Mouse (Mus musculus): ENCODE measurements at regions not wholly inside any gene's neighbourhood (a gene's known extent, or its start where the extent isn't known, plus 50 kb on each side); places are given as distances from the start of the nearest gene placed in this dataset.
A peak's percentile ranks its signal among the peaks of the same experiment; 100 is the strongest.

- Histone ChIP-seq H3K9me3 (ENCODE audit: control insufficient read depth, low read length) (no peaks in the 10 kb centered on the region), H3K9ac (ENCODE audit: low read length) (no peak overlapping the region), H3K27ac (replicated peaks) (no peak overlapping the region), H3K4me1 (replicated peaks; ENCODE audit: control insufficient read depth, insufficient read depth) (no peaks in the 10 kb centered on the region), H3K4me2 (replicated peaks; ENCODE audit: low read depth) (no peak overlapping the region), H3K4me3 (ENCODE audit: low read depth, low read length) (no peak overlapping the region), H3K27me3 (ENCODE audit: control insufficient read depth, insufficient read depth, low read length) (no peaks in the 10 kb centered on the region), H3K36me3 (ENCODE audit: control insufficient read depth, insufficient read depth, low read length) (no peaks in the 10 kb centered on the region)
- WGBS, result 32% methylated on average over 8 of the region's 8 CpGs
- DNase-seq (ENCODE audit: low spot score) (peak; percentile 25), ATAC-seq (ENCODE audit: low FRiP score, low TSS enrichment) (peak; percentile 81)
- TF ChIP-seq EP300 (optimal IDR thresholded peaks at IDR 0.05) (no peak), CTCF (IDR thresholded peaks at IDR 0.05; ENCODE audit: low read depth) (no peak)
These were observed 64.8 kb upstream of the Myo10 start for GRCm38 (mm10) chr15:25557566-25557965.

- H3K9ac ChIP-seq (ENCODE audit: low read length), result no peak overlapping the region
- no peaks in the 10 kb centered on the region for H3K9me3 ChIP-seq (ENCODE audit: control insufficient read depth, low read length)
- no peak overlapping the region for H3K4me2 ChIP-seq (replicated peaks; ENCODE audit: low read depth)
- no peak overlapping the region for H3K27ac ChIP-seq (replicated peaks)
- ATAC-seq (ENCODE audit: low FRiP score, low TSS enrichment) (no peak), DNase-seq (ENCODE audit: low spot score) (no peak)
- no peaks in the 10 kb centered on the region for H3K27me3 ChIP-seq (ENCODE audit: control insufficient read depth, insufficient read depth, low read length)
- H3K36me3 ChIP-seq (ENCODE audit: control insufficient read depth, insufficient read depth, low read length), result no peaks in the 10 kb centered on the region
- H3K4me1 ChIP-seq (replicated peaks; ENCODE audit: control insufficient read depth, insufficient read depth), result no peaks in the 10 kb centered on the region
- TF ChIP-seq EP300 (optimal IDR thresholded peaks at IDR 0.05) (no peak), CTCF (IDR thresholded peaks at IDR 0.05; ENCODE audit: low read depth) (no peak)
- no peak overlapping the region for H3K4me3 ChIP-seq (ENCODE audit: low read depth, low read length)
- 70% methylated on average over 6 of the region's 7 CpGs for WGBS
These were observed 64.1 kb upstream of the Myo10 start for GRCm38 (mm10) chr15:25558240-25558639.

GRCm38 (mm10) chr15:25563641-25564040 lies 58.7 kb upstream of the Myo10 start:
- H3K36me3 ChIP-seq (ENCODE audit: control insufficient read depth, insufficient read depth, low read length), result no peaks in the 10 kb centered on the region
- no peak for DNase-seq (ENCODE audit: low spot score)
- H3K27me3 ChIP-seq (ENCODE audit: control insufficient read depth, insufficient read depth, low read length), result no peaks in the 10 kb centered on the region
- H3K27ac ChIP-seq (replicated peaks), result no peak overlapping the region
- H3K4me2 ChIP-seq (replicated peaks; ENCODE audit: low read depth), result no peak overlapping the region
- no peak overlapping the region for H3K9ac ChIP-seq (ENCODE audit: low read length)
- H3K4me1 ChIP-seq (replicated peaks; ENCODE audit: control insufficient read depth, insufficient read depth), result no peaks in the 10 kb centered on the region
- TF ChIP-seq EP300 (optimal IDR thresholded peaks at IDR 0.05), result no peak
- no peak for TF ChIP-seq CTCF (IDR thresholded peaks at IDR 0.05; ENCODE audit: low read depth)
- 64% methylated on average over 7 of the region's 7 CpGs for WGBS
- no peak for ATAC-seq (ENCODE audit: low FRiP score, low TSS enrichment)
- no peaks in the 10 kb centered on the region for H3K9me3 ChIP-seq (ENCODE audit: control insufficient read depth, low read length)
- H3K4me3 ChIP-seq (ENCODE audit: low read depth, low read length), result no peak overlapping the region

DNA sequence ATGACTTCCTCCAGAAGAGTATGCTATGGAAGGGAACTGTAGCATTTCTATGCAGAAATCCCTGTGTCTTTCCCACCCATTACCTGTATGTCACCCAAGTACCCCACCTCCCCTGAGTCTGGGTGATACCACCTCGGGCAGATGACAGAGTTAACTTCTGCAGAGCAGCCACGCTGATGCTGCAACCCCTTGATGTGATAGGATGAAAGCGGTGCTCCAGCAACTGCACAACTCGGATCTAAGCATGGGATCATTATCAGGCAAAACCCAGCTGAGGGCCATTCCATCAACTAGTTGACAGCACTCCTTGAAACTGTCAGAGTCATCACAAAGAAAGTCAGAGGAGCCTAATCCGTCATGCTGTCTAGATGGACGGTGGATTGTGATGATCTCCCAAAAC lies 49.8 kb upstream of the Myo10 start:
- Histone ChIP-seq H3K36me3 (ENCODE audit: control insufficient read depth, insufficient read depth, low read length) (no peaks in the 10 kb centered on the region), H3K4me1 (replicated peaks; ENCODE audit: control insufficient read depth, insufficient read depth) (no peaks in the 10 kb centered on the region), H3K27ac (replicated peaks) (no peak overlapping the region), H3K4me2 (replicated peaks; ENCODE audit: low read depth) (no peak overlapping the region), H3K9ac (ENCODE audit: low read length) (no peak overlapping the region), H3K9me3 (ENCODE audit: control insufficient read depth, low read length) (no peaks in the 10 kb centered on the region), H3K27me3 (ENCODE audit: control insufficient read depth, insufficient read depth, low read length) (no peaks in the 10 kb centered on the region), H3K4me3 (ENCODE audit: low read depth, low read length) (no peak overlapping the region)
- ATAC-seq (ENCODE audit: low FRiP score, low TSS enrichment) (no peak), DNase-seq (ENCODE audit: low spot score) (no peak)
- 55% methylated on average over 6 of the region's 6 CpGs for WGBS
- TF ChIP-seq CTCF (IDR thresholded peaks at IDR 0.05; ENCODE audit: low read depth) (no peak), EP300 (optimal IDR thresholded peaks at IDR 0.05) (no peak)
